Mouse (Mus musculus): ENCODE results near the gene Nsf. TPM values are rescaled to one million over a fixed set of nuclear protein-coding genes. Genes with fewer than 3 reads are reported as not detected.

The Nsf gene
- total and polyA plus RNA-seq, 3 experiments = 37.9 to 40.2 TPM; not detected in 1

- Histone ChIP-seq H3K4me3 (ENCODE audit: control insufficient read depth in 1 of 2, insufficient read depth in 1 of 2, low read depth in 2 of 2, low read length in 2 of 2) (no peak overlapping the region), H3K79me2 (ENCODE audit: control insufficient read depth, insufficient read depth, low read length, poor library complexity) (no peaks in the 10 kb centered on the region), H3K9ac (ENCODE audit: control insufficient read depth, low read depth, low read length, poor library complexity, severe bottlenecking) (no peak overlapping the region), H3K9me3 (replicated peaks; ENCODE audit: insufficient read depth, low read length) (no peaks in the 10 kb centered on the region), H3K27me3 (ENCODE audit: control insufficient read depth in 1 of 2, insufficient read depth in 2 of 2, low read length in 2 of 2) (no peaks in the 10 kb centered on the region), H3K27ac (ENCODE audit: control insufficient read depth, low read depth, low read length) (no peak overlapping the region), H3K36me3 (ENCODE audit: control insufficient read depth in 1 of 2, insufficient read depth in 2 of 2, low read length in 2 of 2) (no peaks in the 10 kb centered on the region), H3K4me1 (ENCODE audit: control insufficient read depth in 1 of 2, insufficient read depth in 2 of 2, low read length in 2 of 2) (no peaks in the 10 kb centered on the region)
- TF ChIP-seq MEF2A (IDR thresholded peaks at IDR 0.05; ENCODE audit: extremely low read depth, insufficient replicate concordance, low read depth, low read length, poor library complexity, severe bottlenecking) (no peak), ELF1 (IDR thresholded peaks at IDR 0.05; ENCODE audit: low read depth, low read length) (no peak), ETS1 (IDR thresholded peaks at IDR 0.05; ENCODE audit: low read depth, low read length) (no peak), MXI1 (IDR thresholded peaks at IDR 0.05; ENCODE audit: low read depth, low read length) (no peak), UBTF (IDR thresholded peaks at IDR 0.05; ENCODE audit: borderline replicate concordance, insufficient read depth, low read depth, low read length) (no peak), GABPA (IDR thresholded peaks at IDR 0.05; ENCODE audit: low read depth, low read length) (no peak), ZC3H11A (IDR thresholded peaks at IDR 0.05; ENCODE audit: low read depth, low read length) (no peak), KAT2A (conservative IDR thresholded peaks at IDR 0.05; ENCODE audit: low read depth, low read length) (no peak), GATA1 (IDR thresholded peaks at IDR 0.05; ENCODE audit: low read depth, low read length) (no peak), TBP (IDR thresholded peaks at IDR 0.05; ENCODE audit: low read depth, low read length) (no peak), USF2 (IDR thresholded peaks at IDR 0.05; ENCODE audit: borderline replicate concordance in 1 of 2, insufficient read depth in 1 of 2, low read depth in 1 of 2, low read length in 2 of 2) (no peak), MYC (IDR thresholded peaks at IDR 0.05; ENCODE audit: low read depth, low read length) (no peak), POLR2AphosphoS5 (IDR thresholded peaks at IDR 0.05; ENCODE audit: borderline replicate concordance, low read depth, low read length) (no peak), CHD1 (IDR thresholded peaks at IDR 0.05; ENCODE audit: low read depth, low read length) (no peak), RCOR1 (IDR thresholded peaks at IDR 0.05; ENCODE audit: low read depth, low read length) (no peak), CHD2 (IDR thresholded peaks at IDR 0.05; ENCODE audit: low read length) (no peak)
- DNase-seq (ENCODE audit: low read depth, low spot score) = no peak
Observed at GRCm38 (mm10) chr11:103830476-103830875, 123.4 kb downstream of the Nsf start.

DNA sequence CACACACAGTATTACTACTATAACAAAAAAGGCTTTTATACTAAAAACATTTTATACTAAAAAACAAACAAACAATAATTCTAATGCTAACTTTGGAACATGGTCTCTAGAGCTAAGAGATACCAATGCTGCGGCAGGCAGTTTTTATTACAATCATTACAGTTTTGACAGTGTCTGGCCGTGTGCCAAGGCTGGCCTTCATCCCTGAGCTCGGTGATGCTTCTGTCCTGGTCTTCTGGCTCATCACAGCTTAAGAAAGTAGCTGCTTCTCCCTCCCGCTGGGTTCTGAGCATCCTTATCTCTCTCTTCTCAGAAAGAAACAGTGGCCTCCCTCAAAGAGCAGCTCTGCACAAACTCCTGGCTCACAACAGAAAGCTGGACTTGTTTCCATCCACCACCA, 123.9 kb downstream of the Nsf start:
- Histone ChIP-seq H3K79me2 (ENCODE audit: control insufficient read depth, insufficient read depth, low read length, poor library complexity) (no peaks in the 10 kb centered on the region), H3K27me3 (ENCODE audit: control insufficient read depth in 1 of 2, insufficient read depth in 2 of 2, low read length in 2 of 2) (no peaks in the 10 kb centered on the region), H3K4me3 (ENCODE audit: control insufficient read depth in 1 of 2, insufficient read depth in 1 of 2, low read depth in 2 of 2, low read length in 2 of 2) (no peak overlapping the region), H3K36me3 (ENCODE audit: control insufficient read depth in 1 of 2, insufficient read depth in 2 of 2, low read length in 2 of 2) (no peaks in the 10 kb centered on the region), H3K4me1 (ENCODE audit: control insufficient read depth in 1 of 2, insufficient read depth in 2 of 2, low read length in 2 of 2) (no peaks in the 10 kb centered on the region), H3K9me3 (replicated peaks; ENCODE audit: insufficient read depth, low read length) (no peaks in the 10 kb centered on the region), H3K27ac (ENCODE audit: control insufficient read depth, low read depth, low read length) (no peak overlapping the region), H3K9ac (ENCODE audit: control insufficient read depth, low read depth, low read length, poor library complexity, severe bottlenecking) (no peak overlapping the region)
- DNase-seq (ENCODE audit: low read depth, low spot score) = no peak
- TF ChIP-seq POLR2A (IDR thresholded peaks at IDR 0.05; ENCODE audit: control insufficient read depth in 1 of 2, insufficient read depth in 1 of 2, low read depth in 1 of 2, low read length in 2 of 2, poor library complexity in 1 of 2) (no peak), GABPA (IDR thresholded peaks at IDR 0.05; ENCODE audit: low read depth, low read length) (no peak), ELF1 (IDR thresholded peaks at IDR 0.05; ENCODE audit: low read depth, low read length) (no peak), CTCF (IDR thresholded peaks at IDR 0.05 in 2 of 3, conservative IDR thresholded peaks at IDR 0.05 in 1 of 3; ENCODE audit: control insufficient read depth in 1 of 3, insufficient read depth in 1 of 3, low read depth in 2 of 3, low read length in 3 of 3, poor library complexity in 1 of 3, severe bottlenecking in 1 of 3) (no peak), NRF1 (IDR thresholded peaks at IDR 0.05; ENCODE audit: insufficient read depth, low read depth, low read length, poor library complexity, severe bottlenecking) (no peak), MYC (IDR thresholded peaks at IDR 0.05; ENCODE audit: low read depth, low read length) (no peak), TCF12 (IDR thresholded peaks at IDR 0.05; ENCODE audit: low read depth, low read length) (no peak), RAD21 (IDR thresholded peaks at IDR 0.05; ENCODE audit: low read depth, low read length) (no peak), GATA1 (IDR thresholded peaks at IDR 0.05; ENCODE audit: low read depth, low read length) (no peak), RCOR1 (IDR thresholded peaks at IDR 0.05; ENCODE audit: low read depth, low read length) (no peak), MYB (IDR thresholded peaks at IDR 0.05; ENCODE audit: low read depth, low read length) (no peak), CHD1 (IDR thresholded peaks at IDR 0.05; ENCODE audit: low read depth, low read length) (no peak)
